Mouse (Mus musculus) hindbrain, embryonic 10.5 days (tissue): Measurements from ENCODE around the gene Ppp1r13l. TPM values are rescaled to one million over a fixed set of nuclear protein-coding genes. Genes with fewer than 3 reads are reported as not detected.

ENCODE experiments used
- DNase-seq: peaks from one replicate; pipeline ENCODE4 v3.0.0-alpha.2; 2017; ENCODE audit warnings: low spot score
- H3K27ac ChIP-seq: fragments of 300-500 bp; sonication (generic); 2 replicates; pipeline ENCODE4 v1.5.1; 2016; ENCODE audit warnings: mild to moderate bottlenecking, moderate library complexity
- H3K27me3 ChIP-seq: fragments of 300-500 bp; sonication (generic); 2 replicates; pipeline ENCODE4 v1.6.1; 2016; ENCODE audit warnings: mild to moderate bottlenecking; ENCODE audit not compliant: poor library complexity, insufficient read depth, severe bottlenecking
- H3K36me3 ChIP-seq: fragments of 300-500 bp; sonication (generic); 2 replicates; pipeline ENCODE4 v1.6.1; 2016; ENCODE audit warnings: mild to moderate bottlenecking, moderate library complexity
- H3K4me1 ChIP-seq: fragments of 300-500 bp; sonication (generic); replicated peaks from 2 replicates; pipeline ENCODE4 v1.6.1; 2016; ENCODE audit warnings: mild to moderate bottlenecking
- H3K4me3 ChIP-seq: fragments of 300-500 bp; sonication (generic); 2 replicates; pipeline ENCODE4 v1.5.1; 2016; ENCODE audit warnings: mild to moderate bottlenecking, moderate library complexity
- H3K9me3 ChIP-seq: fragments of 300-500 bp; sonication (generic); 2 replicates; pipeline ENCODE4 v1.6.1; 2016; ENCODE audit warnings: mild to moderate bottlenecking, moderate library complexity
- WGBS: fragments of 180-500 bp; shearing (Covaris S2); methylation state at CpG from one replicate; pipeline ENCODE4 v1.1.7; 2016; 5-methylcytosine and 5-hydroxymethylcytosine counted together
- polyA plus RNA-seq: library from polyadenylated mRNA; unstranded; fragments of >200 nt; fragmentation: Nextera tagmentation; extraction: Ambion mirVana; gene quantifications from 2 replicates; pipeline ENCODE4 v1.2.1, GENCODE M21; 2016

The Ppp1r13l gene
- polyA plus RNA-seq, 1 experiment from 2014 or later: 4.7 TPM

DNA sequence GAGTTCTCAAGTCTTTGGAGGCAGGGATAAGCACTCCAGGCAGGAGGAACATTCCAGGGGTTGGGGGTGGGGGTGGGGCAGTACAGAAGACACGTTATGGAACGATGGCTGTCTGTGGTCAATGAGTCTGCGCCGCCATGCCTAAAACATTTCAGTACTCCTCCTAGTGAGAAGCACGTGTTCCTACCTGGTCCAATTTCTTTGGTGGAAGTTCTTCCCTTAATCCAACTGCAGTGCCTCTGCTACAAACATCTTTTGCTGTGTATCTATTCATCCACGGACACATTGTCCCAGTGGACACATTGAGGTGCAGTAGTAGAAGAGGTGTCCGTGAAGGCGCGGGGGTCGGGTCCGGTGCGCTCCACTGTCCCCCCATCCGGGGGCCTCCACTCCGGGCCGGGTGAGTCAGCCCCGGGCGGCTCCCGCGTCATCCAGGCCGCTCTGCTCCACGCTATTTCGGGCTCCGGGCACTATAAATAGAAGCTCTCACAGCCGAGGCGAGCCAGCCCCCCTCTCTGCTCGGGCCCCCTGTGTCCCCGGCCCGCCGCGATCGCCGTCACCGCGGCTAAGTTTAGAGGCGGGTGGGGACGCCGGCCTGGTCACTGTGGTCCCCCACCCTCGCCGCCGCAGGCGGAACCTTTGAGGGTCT is 17.7 kb upstream of the Ppp1r13l start:
- H3K27ac ChIP-seq: peak overlapping the region; percentile 76
- H3K36me3 ChIP-seq: no peaks in the 10 kb centered on the region
- H3K9me3 ChIP-seq: no peaks in the 10 kb centered on the region
- H3K4me3 ChIP-seq: peak overlapping the region; percentile 69
- WGBS: under 1% methylated on average over 41 of the region's 41 CpGs
- H3K4me1 ChIP-seq: peaks cover 43% of the 10 kb centered on the region
- peak; percentile 38 for DNase-seq
- H3K27me3 ChIP-seq: peaks cover 34% of the 10 kb centered on the region

DNA sequence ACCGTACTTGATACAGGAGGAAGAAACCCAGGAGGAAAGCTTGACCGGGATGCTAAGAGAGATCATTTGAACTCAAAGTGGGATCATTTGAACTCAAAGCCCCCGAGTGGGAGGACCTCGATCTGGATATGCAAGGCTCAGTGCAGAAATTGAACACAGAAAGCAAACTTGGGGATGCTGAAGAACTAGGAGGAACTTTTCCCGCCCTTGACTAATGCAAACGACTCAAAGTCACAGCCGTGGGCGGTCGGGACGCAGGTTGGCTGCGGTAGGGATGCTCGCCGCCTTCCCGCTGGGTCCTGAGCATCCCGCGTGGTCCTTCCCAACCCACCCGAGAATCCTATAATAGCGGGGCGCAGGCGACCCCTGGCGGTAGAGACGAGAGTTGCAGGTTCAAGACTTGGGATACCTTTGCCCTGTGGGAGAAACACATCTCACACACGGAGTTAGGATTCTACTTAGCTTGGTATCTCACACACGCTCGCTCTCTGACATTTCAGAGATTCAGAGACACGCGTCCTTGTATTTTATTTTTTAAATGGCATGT is 17.0 kb upstream of the Ppp1r13l start:
- H3K9me3 ChIP-seq: no peaks in the 10 kb centered on the region
- H3K27ac ChIP-seq: peak overlapping the region; percentile 76
- H3K4me1 ChIP-seq: peaks cover 43% of the 10 kb centered on the region
- peak overlapping the region; percentile 69 for H3K4me3 ChIP-seq
- H3K36me3 ChIP-seq: peaks cover 1% of the 10 kb centered on the region; the same call in 1 of the 2 replicates
- peak; percentile 88 for DNase-seq
- WGBS: under 1% methylated on average over 27 of the region's 27 CpGs
- H3K27me3 ChIP-seq: peaks cover 27% of the 10 kb centered on the region

DNA sequence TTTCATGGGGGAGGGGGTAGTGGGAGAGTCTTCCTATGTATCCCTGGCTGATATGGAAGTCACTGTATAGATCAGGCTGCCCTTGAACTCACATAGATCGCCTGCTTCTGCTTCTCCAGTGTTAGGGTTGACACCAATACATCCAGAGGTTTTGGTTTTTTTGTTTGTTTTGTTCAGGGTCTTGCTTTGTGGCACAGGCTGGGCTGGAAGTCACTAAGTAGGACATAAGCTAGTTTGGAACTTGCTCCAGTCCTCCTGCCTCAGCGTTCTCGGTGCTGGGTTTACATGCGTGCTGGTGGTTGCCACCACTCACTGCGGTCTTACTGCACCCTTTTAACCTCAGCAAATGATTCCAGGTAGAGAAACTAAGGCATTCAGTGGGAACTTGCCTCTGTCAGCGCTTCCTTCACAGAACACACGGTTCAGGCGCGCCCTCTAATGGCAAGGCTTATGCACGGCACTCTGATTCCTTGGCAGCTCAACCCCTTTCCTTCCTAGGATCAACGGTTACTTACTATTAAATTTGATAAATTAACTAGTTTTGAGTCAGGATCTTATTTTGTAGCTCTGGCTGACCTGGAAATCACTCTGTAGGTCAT is 16.2 kb upstream of the Ppp1r13l start:
- H3K27me3 ChIP-seq: peaks cover 20% of the 10 kb centered on the region
- H3K36me3 ChIP-seq: peaks cover 9% of the 10 kb centered on the region
- peak; percentile 78 for DNase-seq
- 3% methylated on average over 11 of the region's 11 CpGs for WGBS
- no peaks in the 10 kb centered on the region for H3K9me3 ChIP-seq
- no peak overlapping the region for H3K4me3 ChIP-seq
- peaks cover 43% of the 10 kb centered on the region for H3K4me1 ChIP-seq
- H3K27ac ChIP-seq: no peak overlapping the region

DNA sequence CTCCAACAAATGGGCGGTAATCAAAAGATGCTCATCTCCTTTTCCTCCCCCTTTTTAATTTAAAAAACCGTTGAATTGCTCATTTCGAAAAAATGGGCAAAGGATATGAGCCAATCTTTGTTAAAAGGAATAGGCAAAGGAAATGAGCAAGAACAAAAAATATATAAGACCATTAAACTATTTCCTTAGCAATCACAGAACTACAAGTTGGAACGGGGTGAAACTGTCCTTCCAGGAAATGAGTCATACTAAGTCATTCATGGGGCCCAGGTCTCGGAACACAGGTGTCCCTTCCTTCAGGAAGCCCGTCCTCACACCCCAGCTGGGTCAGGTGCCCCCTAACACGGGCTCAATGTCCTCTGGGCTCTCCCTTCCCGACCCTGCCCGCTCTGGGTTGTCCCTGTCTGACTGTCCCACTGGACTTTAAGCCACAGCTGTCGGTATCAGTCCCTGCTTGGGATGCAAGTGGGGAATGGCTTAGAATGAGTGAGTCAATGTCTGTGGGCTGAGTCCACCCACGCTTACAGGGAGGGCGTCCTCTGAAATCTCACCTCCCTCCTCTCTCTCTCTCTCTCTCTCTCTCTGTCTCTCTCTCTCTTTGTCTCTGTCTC is 15.2 kb upstream of the Ppp1r13l start, which contains the start of gene Ercc1:
TSS of gene Ercc1 (plus strand) at position 542 of the 611 bp plus-strand sequence.
- H3K4me3 ChIP-seq: peak within 1 kb of the TSS; percentile 78
- 28% methylated on average over 12 of the region's 12 CpGs for WGBS
- peaks cover 19% of the 10 kb centered on the region for H3K36me3 ChIP-seq
- DNase-seq: no peak
- no peaks in the 10 kb centered on the region for H3K9me3 ChIP-seq
- peaks cover 43% of the 10 kb centered on the region for H3K4me1 ChIP-seq
- H3K27me3 ChIP-seq: peaks cover 18% of the 10 kb centered on the region
- peak within 1 kb of the TSS; percentile 94 for H3K27ac ChIP-seq

DNA sequence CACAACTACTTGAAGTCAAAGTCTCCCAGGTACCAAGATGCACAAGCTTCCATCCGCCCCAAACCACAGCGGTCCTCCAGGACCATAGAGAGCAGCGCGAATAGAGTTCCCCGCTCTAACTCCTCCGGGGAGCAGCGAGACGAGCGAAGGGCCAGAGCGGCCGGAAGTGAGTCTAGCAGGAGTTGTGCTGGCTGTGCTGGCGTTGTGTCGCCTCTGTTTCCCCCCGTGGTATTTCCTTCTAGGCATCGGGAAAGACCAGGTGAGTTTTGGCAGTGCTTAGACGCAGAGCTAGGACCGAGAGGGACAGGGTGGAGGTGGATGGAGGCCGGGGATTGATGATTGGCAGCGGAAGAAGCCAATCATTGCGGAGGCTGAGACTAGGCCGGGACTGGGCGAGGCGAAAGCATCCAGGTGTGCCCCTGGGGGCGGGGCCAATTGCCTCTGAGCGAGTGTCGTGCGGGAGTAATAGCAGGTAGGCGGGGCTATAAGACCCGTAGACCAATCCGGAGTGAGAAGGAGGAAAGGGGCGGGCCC is 14.5 kb upstream of the Ppp1r13l start:
- under 1% methylated on average over 31 of the region's 31 CpGs for WGBS
- peak overlapping the region; percentile 94 for H3K27ac ChIP-seq
- peaks cover 43% of the 10 kb centered on the region for H3K4me1 ChIP-seq
- H3K4me3 ChIP-seq: peak overlapping the region; percentile 78
- DNase-seq: peak; percentile 95
- H3K27me3 ChIP-seq: peaks cover 18% of the 10 kb centered on the region
- no peaks in the 10 kb centered on the region for H3K9me3 ChIP-seq
- peaks cover 26% of the 10 kb centered on the region for H3K36me3 ChIP-seq

DNA sequence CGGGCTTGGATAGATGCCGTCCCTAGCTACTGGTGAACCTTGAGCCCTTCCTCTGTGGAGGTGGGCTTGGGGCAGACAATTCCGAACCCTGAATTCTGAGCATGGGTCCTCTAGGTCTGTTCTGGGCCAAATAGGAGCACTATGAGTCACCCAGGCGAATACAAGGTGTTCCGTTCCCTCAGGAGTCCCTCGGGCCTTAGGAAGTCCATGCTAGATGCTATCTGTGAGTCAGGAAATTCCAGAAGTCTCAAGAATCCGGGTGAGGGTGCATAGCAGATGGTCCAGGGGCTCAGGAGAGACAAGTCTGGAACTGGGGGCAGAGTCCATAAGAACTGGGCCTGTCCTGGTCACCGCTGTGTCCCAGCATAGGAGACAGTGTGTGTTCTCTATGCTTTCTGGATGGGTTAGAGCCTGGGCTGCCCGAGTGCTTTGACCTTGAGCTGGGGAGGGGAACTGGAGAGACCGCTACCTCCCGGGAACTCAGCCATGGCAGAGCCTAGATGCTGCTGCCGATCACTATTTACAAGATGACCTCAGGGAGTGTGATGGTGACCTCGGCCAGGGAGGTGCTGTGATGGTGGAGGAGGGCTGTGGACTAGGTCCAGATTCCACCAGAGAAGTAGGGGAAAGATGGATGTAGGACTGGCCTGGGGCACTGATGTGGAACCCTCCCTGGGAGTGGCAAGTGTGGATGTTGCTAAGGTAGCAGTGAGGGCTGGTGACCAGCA is 10.2 kb upstream of the Ppp1r13l start:
- peaks cover 67% of the 10 kb centered on the region for H3K36me3 ChIP-seq
- H3K27me3 ChIP-seq: no peaks in the 10 kb centered on the region
- no peak overlapping the region for H3K27ac ChIP-seq
- DNase-seq: no peak
- no peak overlapping the region for H3K4me3 ChIP-seq
- WGBS: 87% methylated on average over 13 of the region's 13 CpGs
- H3K4me1 ChIP-seq: peaks cover 18% of the 10 kb centered on the region
- H3K9me3 ChIP-seq: 0 out of 2 replicates have a peak, but pooled peaks cover 4% of the 10 kb centered on the region

DNA sequence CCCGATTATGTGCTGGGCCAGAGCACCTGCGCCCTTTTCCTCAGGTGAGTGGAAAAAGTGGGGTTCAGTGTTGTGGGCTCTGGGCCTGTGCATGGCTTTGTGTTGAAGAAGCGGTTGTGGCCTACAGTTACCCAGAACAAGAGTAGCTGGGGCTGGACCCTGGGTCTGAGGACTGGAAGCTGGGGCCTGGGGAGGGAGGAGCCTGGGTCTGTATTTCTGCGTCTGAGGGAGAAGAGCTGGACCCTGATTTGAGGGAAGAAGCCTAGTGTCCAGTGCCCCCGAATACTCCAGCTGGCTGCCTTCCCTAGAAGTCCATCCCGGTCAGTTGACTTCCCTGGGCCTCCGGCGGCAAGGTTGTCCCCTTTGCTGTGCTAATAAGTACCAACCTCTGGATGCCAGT is 9.3 kb upstream of the Ppp1r13l start:
- H3K36me3 ChIP-seq: peaks cover 75% of the 10 kb centered on the region
- peaks cover 12% of the 10 kb centered on the region for H3K4me1 ChIP-seq
- no peaks in the 10 kb centered on the region for H3K27me3 ChIP-seq
- no peak for DNase-seq
- H3K27ac ChIP-seq: no peak overlapping the region
- WGBS: 93% methylated on average over 8 of the region's 8 CpGs
- H3K4me3 ChIP-seq: no peak overlapping the region
- H3K9me3 ChIP-seq: 0 out of 2 replicates have a peak, but pooled peaks cover 4% of the 10 kb centered on the region

DNA sequence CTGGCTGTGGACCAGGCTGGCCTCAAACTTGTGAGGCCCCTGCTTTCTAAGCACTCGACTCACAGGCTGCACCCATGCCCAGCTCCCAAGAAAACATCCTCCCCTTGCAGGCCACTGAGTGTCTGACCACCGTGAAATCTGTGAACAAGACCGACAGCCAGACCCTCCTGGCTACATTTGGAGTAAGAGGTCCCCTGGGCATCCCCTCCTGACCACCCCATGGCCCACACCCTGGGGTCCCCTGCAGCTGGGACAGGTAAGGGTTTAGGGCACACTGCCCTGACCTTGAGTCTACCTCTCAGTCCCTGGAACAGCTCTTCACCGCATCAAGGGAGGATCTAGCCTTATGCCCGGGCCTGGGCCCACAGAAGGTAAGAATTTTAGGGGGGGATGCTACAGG is 4.6 kb upstream of the Ppp1r13l start:
- Histone ChIP-seq H3K9me3 (0 out of 2 replicates have a peak, but pooled peaks cover 4% of the 10 kb centered on the region), H3K4me3 (no peak overlapping the region), H3K36me3 (peaks cover 77% of the 10 kb centered on the region), H3K27ac (no peak overlapping the region), H3K27me3 (no peaks in the 10 kb centered on the region), H3K4me1 (peaks cover 27% of the 10 kb centered on the region)
- WGBS: 93% methylated on average over 5 of the region's 5 CpGs
- no peak for DNase-seq

DNA sequence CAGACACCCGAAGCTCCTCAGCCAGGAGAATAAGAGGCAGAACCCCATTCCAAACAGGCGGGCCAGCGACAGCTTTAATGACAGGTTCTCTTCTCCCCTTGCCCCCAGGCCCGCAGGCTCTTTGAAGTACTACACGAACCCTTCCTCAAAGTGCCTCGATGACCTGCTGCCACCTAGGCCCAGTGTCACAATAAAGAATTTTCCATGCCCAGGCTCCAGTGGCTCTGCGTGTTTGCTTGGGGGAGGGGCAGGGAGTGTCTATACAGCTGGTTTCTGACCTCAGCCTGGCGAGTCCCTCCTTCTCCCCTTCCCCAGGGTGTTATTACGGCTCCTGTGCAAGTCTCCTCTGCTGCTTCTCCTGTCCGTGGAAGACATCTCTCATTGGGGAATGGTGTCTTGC is 3.2 kb upstream of the Ppp1r13l start:
- Histone ChIP-seq H3K4me1 (peaks cover 40% of the 10 kb centered on the region), H3K4me3 (no peak overlapping the region), H3K27ac (no peak overlapping the region), H3K9me3 (no peaks in the 10 kb centered on the region), H3K27me3 (no peaks in the 10 kb centered on the region), H3K36me3 (peaks cover 66% of the 10 kb centered on the region)
- no peak for DNase-seq
- 68% methylated on average over 10 of the region's 10 CpGs for WGBS

DNA sequence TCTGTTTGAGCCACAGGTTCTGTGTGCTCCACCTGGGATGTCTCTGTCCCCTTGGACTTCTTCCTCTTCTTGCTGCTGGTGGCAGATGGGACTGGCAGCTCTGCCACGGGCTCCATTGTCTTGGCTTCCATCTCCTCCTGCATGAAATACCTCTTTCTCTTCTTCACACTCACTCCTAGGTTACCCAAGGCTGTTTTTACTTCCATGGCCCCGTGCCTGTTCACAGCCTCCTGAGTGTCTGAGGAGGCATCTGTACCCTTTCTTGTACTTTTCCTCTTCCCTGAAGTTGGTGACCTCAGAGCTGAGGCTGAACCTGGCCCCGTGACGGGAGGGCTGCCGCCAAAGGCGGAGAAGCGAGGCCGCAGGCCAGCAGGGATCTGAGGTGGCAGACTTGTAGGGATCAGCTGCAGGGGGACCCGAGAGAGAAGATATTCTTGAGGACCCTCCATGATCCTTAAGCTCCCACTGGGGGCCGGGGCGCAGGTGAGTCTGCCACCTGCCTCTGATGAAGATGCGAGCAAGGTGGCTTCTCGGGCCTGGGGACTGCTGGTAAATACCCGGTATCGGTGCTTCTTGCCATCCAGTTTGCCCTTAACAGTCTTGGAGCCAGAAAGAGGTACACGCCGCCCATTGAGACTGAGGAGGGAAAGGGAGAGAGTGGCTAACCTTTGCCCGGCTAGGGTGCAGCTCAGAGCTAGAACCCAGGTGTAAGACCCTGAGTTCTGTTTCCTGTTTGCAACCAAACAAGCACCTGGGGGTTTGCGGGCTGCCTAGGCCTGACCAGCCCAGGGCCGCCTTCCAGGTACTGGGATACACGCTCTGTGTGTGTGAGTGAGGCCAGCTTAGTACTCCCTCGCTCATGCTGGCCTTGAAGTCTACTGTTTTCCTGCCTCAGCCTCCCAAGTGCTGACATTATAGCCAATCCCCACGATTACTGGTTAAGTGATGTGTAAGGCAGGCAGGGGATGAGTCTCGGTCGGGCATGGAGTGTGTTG is 1.9 kb upstream of the Ppp1r13l start:
- no peak for DNase-seq
- peaks cover 54% of the 10 kb centered on the region for H3K4me1 ChIP-seq
- peaks cover 7% of the 10 kb centered on the region; the same call in 1 of the 2 replicates for H3K27me3 ChIP-seq
- 93% methylated on average over 25 of the region's 25 CpGs for WGBS
- H3K4me3 ChIP-seq: peak overlapping the region; percentile 86
- no peaks in the 10 kb centered on the region for H3K9me3 ChIP-seq
- no peak overlapping the region for H3K27ac ChIP-seq
- H3K36me3 ChIP-seq: peaks cover 52% of the 10 kb centered on the region

DNA sequence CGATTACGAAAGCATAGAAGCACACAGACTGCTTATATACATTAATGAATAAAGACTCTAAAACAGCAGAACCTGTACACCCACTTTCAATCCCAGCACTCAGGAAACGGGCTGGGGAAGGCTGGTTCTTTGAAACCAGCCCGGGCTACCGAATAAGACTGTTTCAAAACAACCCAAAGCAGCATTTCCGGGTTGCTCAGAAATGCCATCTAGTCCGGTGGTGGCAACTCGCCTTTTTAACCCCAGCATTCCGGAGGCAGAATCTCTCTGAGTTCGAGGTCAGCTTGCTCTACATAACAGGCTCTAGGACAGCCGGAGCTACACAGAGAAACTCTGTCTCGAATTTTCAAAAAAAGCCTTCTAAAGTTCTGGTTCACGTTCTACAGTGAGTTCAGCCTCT is 915 bp upstream of the Ppp1r13l start:
- H3K27me3 ChIP-seq: peaks cover 10% of the 10 kb centered on the region; the same call in 1 of the 2 replicates
- peaks cover 42% of the 10 kb centered on the region for H3K36me3 ChIP-seq
- peak overlapping the region; percentile 86 for H3K4me3 ChIP-seq
- H3K4me1 ChIP-seq: peaks cover 57% of the 10 kb centered on the region
- 27% methylated on average over 13 of the region's 13 CpGs for WGBS
- no peak for DNase-seq
- peak overlapping the region; percentile 93 for H3K27ac ChIP-seq
- no peaks in the 10 kb centered on the region for H3K9me3 ChIP-seq
